Mouse (Mus musculus) kidney, postnatal 0 days (tissue): Measurements from ENCODE around the gene Ncoa7. TPM values are rescaled to one million over a fixed set of nuclear protein-coding genes. Genes with fewer than 3 reads are reported as not detected.

Experiments used
- ATAC-seq: fragments of 200-750 bp; cut with Nextera tagmentation; replicated peaks from 2 replicates; pipeline ENCODE4 v1.8.0; 2017; ENCODE audit warnings: low read depth, moderate number of reproducible peaks, moderate TSS enrichment, moderate library complexity; ENCODE audit not compliant: low FRiP score
- DNase-seq: peaks from one replicate; pipeline ENCODE4 v3.0.0-alpha.2; 2016; ENCODE audit warnings: low spot score
- H3K27ac ChIP-seq: fragments of 300-500 bp; sonication (generic); 2 replicates; pipeline ENCODE4 v1.5.1; 2014; ENCODE audit warnings: mild to moderate bottlenecking
- H3K27me3 ChIP-seq: fragments of 300-500 bp; sonication (generic); 2 replicates; pipeline ENCODE4 v1.6.1; 2014; ENCODE audit warnings: low read length, mixed read lengths; ENCODE audit not compliant: insufficient read depth
- H3K36me3 ChIP-seq: fragments of 300-500 bp; sonication (generic); 2 replicates; pipeline ENCODE4 v1.6.1; 2014; ENCODE audit warnings: low read length, mixed read lengths; ENCODE audit not compliant: insufficient read depth
- H3K4me1 ChIP-seq: fragments of 300-500 bp; sonication (generic); replicated peaks from 2 replicates; pipeline ENCODE4 v1.6.1; 2014; ENCODE audit warnings: antibody characterized with exemption, low read length, mixed read lengths; ENCODE audit not compliant: insufficient read depth
- H3K4me2 ChIP-seq: fragments of 300-500 bp; sonication (generic); 2 replicates; pipeline ENCODE4 v1.6.1; 2014; ENCODE audit warnings: mild to moderate bottlenecking, low read length, moderate library complexity, mixed read lengths
- H3K4me3 ChIP-seq: fragments of 300-500 bp; sonication (generic); replicated peaks from 2 replicates; pipeline ENCODE4 v1.5.1; 2014; ENCODE audit warnings: low read depth, low read length
- H3K9ac ChIP-seq: fragments of 300-500 bp; sonication (generic); 2 replicates; pipeline ENCODE4 v1.6.1; 2014; ENCODE audit warnings: low read depth, low read length
- H3K9me3 ChIP-seq: fragments of 300-500 bp; sonication (generic); replicated peaks from 2 replicates; pipeline ENCODE4 v1.6.1; 2016; ENCODE audit warnings: low read length, inconsistent platforms, mixed read lengths
- CTCF ChIP-seq: IDR thresholded peaks from 2 replicates; pipeline ENCODE4 v1.5.1; 2016; ENCODE audit warnings: antibody characterized with exemption, low read depth, mild to moderate bottlenecking, moderate library complexity
- WGBS: fragments of 180-500 bp; shearing (Covaris S2); extraction: QIAGEN DNeasy Blood & Tissue Kit; methylation state at CpG from one replicate; pipeline ENCODE4 v1.1.7; 2014; 5-methylcytosine and 5-hydroxymethylcytosine counted together
- polyA plus RNA-seq: library from polyadenylated mRNA; unstranded; fragments of >200 nt; fragmentation: Nextera tagmentation; extraction: Ambion mirVana; gene quantifications from 2 replicates; pipeline ENCODE4 v1.2.1, GENCODE M21; 2015

The Ncoa7 gene
- polyA plus RNA-seq, 1 experiment from 2014 or later = 19.6 TPM

- H3K36me3 ChIP-seq = no peaks in the 10 kb centered on the region
- H3K9me3 ChIP-seq = no peaks in the 10 kb centered on the region
- peak overlapping the region; percentile 56 for H3K4me3 ChIP-seq
- no peak for TF ChIP-seq CTCF
- no peaks in the 10 kb centered on the region for H3K4me1 ChIP-seq
- WGBS = under 1% methylated on average over 29 of the region's 29 CpGs
- peak overlapping the region; percentile 83 for H3K4me2 ChIP-seq
- peak overlapping the region; percentile 50; the same call in 1 of the 2 replicates for H3K27ac ChIP-seq
- peak overlapping the region; percentile 49; the same call in 1 of the 2 replicates for H3K9ac ChIP-seq
- DNase-seq (peak; percentile 58), ATAC-seq (peak; percentile 26)
- H3K27me3 ChIP-seq = 0 out of 2 replicates have a peak, but pooled peaks cover 4% of the 10 kb centered on the region
Observed at GRCm38 (mm10) chr10:30842228-30842627, 39.1 kb upstream of the Ncoa7 start.

GRCm38 (mm10) chr10:30840824-30841223 is 37.7 kb upstream of the Ncoa7 start:
- H3K27ac ChIP-seq = no peak overlapping the region
- no peak overlapping the region for H3K4me3 ChIP-seq
- H3K36me3 ChIP-seq = no peaks in the 10 kb centered on the region
- DNase-seq (no peak), ATAC-seq (no peak)
- no peak for TF ChIP-seq CTCF
- H3K9me3 ChIP-seq = no peaks in the 10 kb centered on the region
- H3K4me1 ChIP-seq = no peaks in the 10 kb centered on the region
- H3K4me2 ChIP-seq = peak overlapping the region; percentile 83; the same call in 1 of the 2 replicates
- 72% methylated on average over 5 of the region's 5 CpGs for WGBS
- no peaks in the 10 kb centered on the region for H3K27me3 ChIP-seq
- H3K9ac ChIP-seq = no peak overlapping the region

DNA sequence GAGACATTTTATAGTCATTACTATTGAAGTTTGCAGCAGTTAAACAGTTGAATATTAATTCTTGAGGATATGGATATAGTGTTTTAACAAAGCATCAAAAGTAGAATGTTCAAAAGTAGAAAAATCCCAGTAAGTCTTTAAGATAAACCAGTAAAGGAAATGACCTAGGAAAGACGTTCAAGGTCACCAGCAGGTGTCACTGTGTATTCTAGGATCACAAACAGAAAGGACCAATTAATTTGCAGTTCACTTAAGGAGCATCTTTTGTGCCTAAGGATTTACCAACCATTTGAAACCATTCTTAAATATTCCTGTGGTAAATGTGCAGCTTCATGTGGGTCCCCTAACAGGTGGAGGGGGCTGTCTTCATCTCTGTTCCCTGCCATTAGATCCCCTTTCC is 35.1 kb upstream of the Ncoa7 start:
- no peak overlapping the region for H3K27ac ChIP-seq
- no peaks in the 10 kb centered on the region for H3K4me1 ChIP-seq
- H3K4me3 ChIP-seq = no peak overlapping the region
- H3K4me2 ChIP-seq = no peak overlapping the region
- 2% methylated on average over 1 of the region's 1 CpGs for WGBS
- ATAC-seq (no peak), DNase-seq (peak; percentile 79)
- H3K9ac ChIP-seq = no peak overlapping the region
- no peaks in the 10 kb centered on the region for H3K9me3 ChIP-seq
- peak; percentile 73 for TF ChIP-seq CTCF
- no peaks in the 10 kb centered on the region for H3K27me3 ChIP-seq
- no peaks in the 10 kb centered on the region for H3K36me3 ChIP-seq

DNA sequence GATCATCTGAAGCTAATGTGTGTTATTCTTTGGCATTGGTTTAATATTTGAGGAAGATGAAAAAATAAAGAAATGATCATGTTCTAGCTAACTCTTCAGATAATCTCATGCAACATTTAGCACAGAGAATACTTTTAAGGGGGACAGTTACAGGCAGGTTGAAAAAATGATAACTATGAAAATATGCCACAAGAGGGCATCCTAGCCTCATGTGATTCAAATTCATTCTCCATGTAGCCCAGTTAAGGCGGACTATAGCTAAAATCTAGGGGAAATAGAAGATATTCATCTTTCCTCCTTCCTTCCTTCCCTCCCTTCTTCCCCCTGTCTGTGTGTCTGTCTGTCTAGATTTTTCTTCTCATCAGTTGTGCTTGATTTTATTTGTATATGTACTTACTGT is 21.9 kb upstream of the Ncoa7 start:
- Histone ChIP-seq H3K9ac (no peak overlapping the region), H3K9me3 (no peaks in the 10 kb centered on the region), H3K4me3 (no peak overlapping the region), H3K4me1 (no peaks in the 10 kb centered on the region), H3K4me2 (no peak overlapping the region), H3K27me3 (no peaks in the 10 kb centered on the region), H3K36me3 (no peaks in the 10 kb centered on the region), H3K27ac (no peak overlapping the region)
- peak; percentile 83 for TF ChIP-seq CTCF
- peak; percentile 82 for DNase-seq
- no peak for ATAC-seq
- 4% methylated on average over 1 of the region's 1 CpGs for WGBS

DNA sequence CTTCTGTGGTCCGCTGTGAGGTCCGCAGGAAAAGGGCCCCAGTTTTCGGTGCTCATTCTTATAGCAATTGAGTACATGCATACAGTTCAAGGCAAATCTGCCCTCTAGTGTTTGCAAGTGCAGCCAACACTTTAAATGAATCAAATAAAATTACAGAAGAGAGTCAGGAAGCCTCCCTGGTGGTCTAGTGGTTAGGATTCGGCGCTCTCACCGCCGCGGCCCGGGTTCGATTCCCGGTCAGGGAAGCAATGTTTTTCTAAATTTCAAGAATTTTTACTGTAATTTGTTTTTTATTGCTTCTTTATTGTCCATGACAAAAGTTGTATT is 7.8 kb upstream of the Ncoa7 start:
- no peaks in the 10 kb centered on the region for H3K36me3 ChIP-seq
- peak; percentile 85 for TF ChIP-seq CTCF
- no peaks in the 10 kb centered on the region for H3K9me3 ChIP-seq
- no peaks in the 10 kb centered on the region for H3K4me1 ChIP-seq
- peak; percentile 92 for ATAC-seq
- no peaks in the 10 kb centered on the region for H3K27me3 ChIP-seq
- no peak overlapping the region for H3K9ac ChIP-seq
- DNase-seq = peak; percentile 93
- no peak overlapping the region for H3K27ac ChIP-seq
- peak overlapping the region; percentile 44 for H3K4me2 ChIP-seq
- WGBS = 4% methylated on average over 11 of the region's 11 CpGs
- peak overlapping the region; percentile 25; the same call in 1 of the 2 replicates for H3K4me3 ChIP-seq

DNA sequence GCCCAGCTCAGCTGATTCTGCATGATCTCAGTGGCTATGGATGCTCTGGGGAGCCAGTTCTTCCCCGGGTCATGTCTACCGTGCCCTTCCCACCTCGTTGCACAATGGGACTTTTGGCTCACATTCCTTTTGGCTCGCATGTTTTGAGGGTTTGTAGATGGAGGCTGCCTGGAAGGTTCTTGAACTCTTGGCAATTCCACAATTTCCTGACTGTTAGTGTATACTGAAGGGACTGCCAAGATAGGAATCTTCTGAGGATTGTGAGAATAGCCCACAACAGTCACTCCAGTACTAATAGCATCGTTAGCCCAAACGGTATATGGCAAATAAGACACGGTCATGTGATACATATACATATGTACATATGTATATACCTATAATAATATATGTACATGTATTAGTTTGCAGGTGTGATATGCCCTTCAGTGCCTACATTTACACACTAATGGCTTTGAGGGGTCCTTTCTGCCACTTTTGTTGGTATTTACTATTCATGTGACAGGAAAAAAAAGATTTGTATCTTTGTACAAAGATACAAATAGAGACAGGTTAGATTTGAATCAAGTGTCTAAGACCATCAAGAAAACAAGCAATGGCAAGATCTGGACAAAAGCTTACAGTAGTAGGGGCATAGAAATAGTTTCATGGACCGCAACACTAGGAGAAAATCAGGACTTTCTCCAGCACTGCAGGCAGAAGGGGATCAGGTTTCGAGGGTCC is 7.3 kb upstream of the Ncoa7 start:
- ATAC-seq (peak; percentile 38; the same call in 1 of the 2 replicates), DNase-seq (no peak)
- Histone ChIP-seq H3K27ac (no peak overlapping the region), H3K36me3 (no peaks in the 10 kb centered on the region), H3K4me3 (peak overlapping the region; percentile 25; the same call in 1 of the 2 replicates), H3K4me2 (peak overlapping the region; percentile 44), H3K4me1 (no peaks in the 10 kb centered on the region), H3K9me3 (no peaks in the 10 kb centered on the region), H3K27me3 (no peaks in the 10 kb centered on the region), H3K9ac (no peak overlapping the region)
- WGBS = 31% methylated on average over 9 of the region's 9 CpGs
- no peak for TF ChIP-seq CTCF
